Mouse (Mus musculus) cerebellum, adult 11 months (tissue): ENCODE data around the gene Krtap28-10.
"Not testable (repeated sequence)": the region's sequence is repeated elsewhere in the genome, so short reads cannot be mapped to it uniquely, and the experiment has no call there.

Source experiments
- DNase-seq: peaks from one replicate; pipeline ENCODE4 v3.0.0; 2022

The Krtap28-10 gene

GRCm38 (mm10) chr1:83007471-83007870 lies 34.8 kb downstream of the Krtap28-10 start:
- no peak for DNase-seq

DNA sequence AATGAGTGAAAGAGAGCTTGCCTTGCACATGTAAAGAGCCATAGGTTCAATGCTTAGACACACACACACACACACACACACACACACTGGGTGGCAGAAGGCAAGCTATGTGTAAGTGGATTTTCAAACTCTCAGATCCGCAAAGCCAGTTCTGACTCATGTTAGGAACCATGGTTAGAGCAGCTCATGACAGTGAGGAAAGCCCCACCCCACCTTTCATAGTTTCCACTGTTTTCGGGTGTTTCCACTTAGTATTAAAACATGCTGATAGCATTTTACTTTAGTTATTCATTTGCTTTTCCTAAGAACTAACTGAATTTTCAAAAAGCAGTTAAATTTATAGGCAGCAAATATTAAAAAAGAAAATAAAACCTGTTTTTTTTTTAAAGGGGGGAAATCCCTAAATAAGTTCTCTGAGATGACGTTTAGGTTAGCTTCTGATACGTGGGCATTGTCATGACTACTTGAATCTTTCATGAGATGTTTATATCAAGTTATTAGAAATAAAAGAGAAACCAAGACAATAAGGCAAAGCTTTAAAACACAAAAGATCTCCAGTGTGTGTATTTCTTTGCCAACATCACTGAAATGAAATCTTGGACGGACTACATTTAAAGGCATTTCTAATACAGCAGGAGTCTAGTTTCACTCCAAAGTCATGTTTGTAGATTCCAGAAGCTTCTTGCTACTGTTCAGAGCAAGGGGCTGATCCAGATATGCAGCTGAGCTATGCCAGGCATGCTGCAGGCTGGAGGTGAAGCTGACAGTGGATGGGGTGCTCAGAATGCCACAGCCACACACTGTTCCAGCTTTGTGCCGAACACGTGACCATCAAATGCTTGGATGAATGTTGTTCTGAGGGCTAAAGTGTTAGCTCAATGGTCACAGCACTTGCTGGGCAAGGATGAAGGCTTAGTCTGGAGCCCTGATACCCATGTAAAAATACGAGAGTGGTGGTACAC lies 35.8 kb downstream of the Krtap28-10 start:
- no peak for DNase-seq

- DNase-seq, result not testable (repeated sequence)
Measured at GRCm38 (mm10) chr1:83000306-83000705, 42.0 kb downstream of the Krtap28-10 start, which contains the start of gene Gm47959. TSS of gene Gm47959 (plus strand) at chr1:83000548.

DNA sequence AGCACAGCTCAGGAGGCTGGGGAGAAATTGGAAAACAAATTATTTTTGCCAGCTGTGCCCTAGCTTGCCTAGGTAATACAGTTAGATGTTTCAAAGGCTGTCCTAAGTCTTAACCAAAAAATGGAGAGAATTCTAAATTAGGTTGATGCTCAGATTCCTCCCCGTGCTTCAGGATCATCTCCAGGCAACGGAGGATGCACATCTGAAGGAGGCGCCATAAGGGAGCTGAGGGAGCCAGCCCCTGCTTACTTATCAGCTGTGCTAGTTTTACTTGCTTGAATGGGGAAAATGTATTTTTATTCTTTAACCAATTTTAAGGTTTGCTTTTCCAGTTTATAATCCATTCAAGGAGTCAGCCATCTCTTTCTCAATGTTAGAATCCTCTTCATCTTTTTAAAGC lies 48.3 kb downstream of the Krtap28-10 start:
- DNase-seq, result no peak

- DNase-seq, result no peak
Measured at GRCm38 (mm10) chr1:82992093-82992492, 50.2 kb downstream of the Krtap28-10 start.

DNA sequence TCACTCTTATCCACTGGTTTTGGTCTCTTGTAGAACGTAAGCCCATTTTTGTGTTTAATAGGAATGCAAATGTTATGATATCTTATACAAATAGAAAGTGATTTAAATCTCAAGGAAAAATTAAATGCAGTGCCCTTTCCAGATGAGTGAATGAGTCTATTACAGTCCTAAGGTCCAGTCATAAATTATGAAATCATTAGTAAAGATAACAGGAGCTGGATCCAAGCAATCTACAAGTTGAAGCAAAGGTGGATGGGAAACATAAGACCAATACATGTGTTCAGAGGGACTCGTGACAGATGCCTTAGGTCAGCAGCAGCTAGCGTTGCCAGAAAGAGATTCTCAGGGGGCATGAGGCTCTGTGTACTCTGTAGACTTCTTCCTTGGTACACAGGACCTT lies 50.7 kb downstream of the Krtap28-10 start:
- DNase-seq, result no peak
